Mouse (Mus musculus) heart, postnatal 0 days (tissue): ENCODE results near the gene Cntn6.

Experiments used
- CTCF ChIP-seq: IDR thresholded peaks from 2 replicates; pipeline ENCODE4 v1.5.1; 2016; ENCODE audit warnings: antibody characterized with exemption, control low read depth, low read depth
- EP300 ChIP-seq: IDR thresholded peaks from 2 replicates; pipeline ENCODE4 v1.6.1; 2016; ENCODE audit warnings: antibody characterized with exemption, low read depth

DNA sequence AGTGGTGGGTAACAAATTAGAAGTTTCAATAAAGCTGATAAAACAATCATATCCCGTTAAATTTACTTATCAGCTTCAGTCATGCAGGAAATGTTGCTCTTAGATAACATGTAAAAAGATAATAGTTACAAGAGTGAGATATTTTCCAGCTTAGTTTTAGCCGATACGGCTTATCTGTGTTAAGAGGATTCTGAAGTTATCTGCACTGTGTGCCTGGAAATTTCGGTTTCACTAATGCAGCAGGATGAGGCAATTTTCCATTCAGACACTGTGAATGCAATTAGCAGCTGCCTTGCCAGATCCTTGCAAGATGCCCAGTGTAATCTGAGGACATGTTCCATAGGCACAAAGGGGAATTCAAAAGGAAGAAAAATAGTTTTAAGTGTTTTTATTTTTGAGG lies 315.9 kb downstream of the Cntn6 start:
- TF ChIP-seq EP300 (no peak), CTCF (no peak)
